Mouse (Mus musculus) gastrocnemius, postnatal 25 days (tissue): Measurements from ENCODE around the gene Nfib. TPM values are rescaled to one million over a fixed set of nuclear protein-coding genes. Genes with fewer than 3 reads are reported as not detected.
A peak's percentile ranks its signal among the peaks of the same experiment; 100 is the strongest.

Source experiments
- DNase-seq: peaks from one replicate; pipeline ENCODE4 v3.0.0; 2022
- long read RNA-seq, 2 experiments: library from polyadenylated mRNA; stranded (forward); transcript quantifications; one replicate each; pipeline ENCODE4 v2.0.0; 2021
- total RNA-seq, 2 experiments: library from RNA; stranded (reverse); gene quantifications; 1 replicate in 1 of 2; 2 replicates in 1 of 2; pipeline ENCODE4 v1.2.3; 2021

Nfib gene
- total RNA-seq = 10 to 100 TPM; 79.0 to 82.1 TPM
- long read RNA-seq, experiment 1, full-length matches to known transcripts = 21 of 66 reads
- long read RNA-seq, experiment 1, partial matches to known transcripts = 3 of 66 reads
- long read RNA-seq, experiment 1, other reads (novel, unspliced or antisense) = 42 of 66 reads
- long read RNA-seq, experiment 2, full-length matches to known transcripts = 38 of 82 reads
- long read RNA-seq, experiment 2, partial matches to known transcripts = 0 of 82 reads
- long read RNA-seq, experiment 2, other reads (novel, unspliced or antisense) = 44 of 82 reads

DNA sequence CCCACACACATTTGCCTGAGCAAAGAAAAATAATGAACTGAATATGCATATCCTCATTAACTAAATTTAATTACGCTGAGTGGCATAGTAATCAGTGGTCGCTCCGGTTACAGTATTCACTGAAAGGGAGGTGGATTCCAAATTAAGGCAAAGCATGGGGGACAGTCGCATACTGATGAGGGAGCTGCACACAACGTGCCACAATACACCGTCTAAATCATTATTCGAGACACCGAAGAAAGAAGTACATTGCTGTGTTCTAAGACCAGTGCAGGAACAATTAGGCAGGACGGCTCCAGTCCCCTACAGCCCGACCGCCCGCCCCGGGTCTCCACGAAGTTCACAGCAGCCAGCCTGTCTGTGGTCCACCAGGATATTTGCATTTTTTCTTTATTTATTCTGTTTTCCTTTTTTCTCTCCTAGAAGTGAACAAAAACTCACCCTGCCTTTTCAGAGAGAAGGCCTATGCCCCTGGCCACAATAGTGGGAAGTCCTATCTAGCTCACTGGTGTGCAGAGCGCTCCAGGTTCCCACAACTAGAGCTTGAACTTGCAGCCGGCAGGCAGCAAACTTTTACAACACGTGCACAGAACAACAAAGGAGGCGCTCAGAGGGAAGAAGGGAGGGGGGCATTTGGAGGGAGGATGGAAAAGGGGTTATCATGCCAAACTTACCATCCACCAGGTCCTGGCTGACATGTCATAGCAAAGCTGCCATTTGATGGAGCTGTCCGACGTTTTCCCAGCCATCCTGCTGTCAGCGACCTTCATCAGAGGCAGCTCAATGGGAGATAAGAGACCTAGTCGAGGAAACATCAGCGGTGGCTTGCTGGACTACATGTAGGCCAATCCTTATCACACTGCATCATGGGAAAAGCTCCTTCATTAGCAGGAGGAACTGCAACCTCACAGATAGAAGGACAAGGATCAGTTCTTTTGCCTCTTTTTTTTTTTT is at the start of gene Nfib:
Gene Nfib, minus strand, starts transcription at position 910 of the 954 bp plus-strand sequence.
- DNase-seq = no peak

DNA sequence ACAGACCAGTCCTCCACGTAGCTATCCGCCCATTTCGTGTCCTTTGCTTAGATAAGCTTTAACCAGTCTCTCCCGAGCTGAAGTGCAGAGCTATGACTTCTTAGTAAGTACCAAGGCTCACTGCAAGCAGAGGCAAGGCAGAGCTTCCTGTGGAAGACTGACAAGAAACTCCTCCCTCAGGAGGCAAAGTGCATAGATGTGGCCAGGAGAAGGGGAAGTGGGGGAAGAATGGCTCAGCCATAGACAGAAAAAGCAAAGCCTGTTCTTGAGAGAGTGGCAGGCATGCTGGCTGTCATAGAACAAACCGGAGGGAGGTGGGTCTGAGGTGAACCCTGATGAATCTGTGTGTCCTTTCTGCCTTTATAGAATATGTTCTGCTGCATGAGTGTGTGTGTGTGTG is 30.2 kb upstream of the Nfib start:
- no peak for DNase-seq

DNA sequence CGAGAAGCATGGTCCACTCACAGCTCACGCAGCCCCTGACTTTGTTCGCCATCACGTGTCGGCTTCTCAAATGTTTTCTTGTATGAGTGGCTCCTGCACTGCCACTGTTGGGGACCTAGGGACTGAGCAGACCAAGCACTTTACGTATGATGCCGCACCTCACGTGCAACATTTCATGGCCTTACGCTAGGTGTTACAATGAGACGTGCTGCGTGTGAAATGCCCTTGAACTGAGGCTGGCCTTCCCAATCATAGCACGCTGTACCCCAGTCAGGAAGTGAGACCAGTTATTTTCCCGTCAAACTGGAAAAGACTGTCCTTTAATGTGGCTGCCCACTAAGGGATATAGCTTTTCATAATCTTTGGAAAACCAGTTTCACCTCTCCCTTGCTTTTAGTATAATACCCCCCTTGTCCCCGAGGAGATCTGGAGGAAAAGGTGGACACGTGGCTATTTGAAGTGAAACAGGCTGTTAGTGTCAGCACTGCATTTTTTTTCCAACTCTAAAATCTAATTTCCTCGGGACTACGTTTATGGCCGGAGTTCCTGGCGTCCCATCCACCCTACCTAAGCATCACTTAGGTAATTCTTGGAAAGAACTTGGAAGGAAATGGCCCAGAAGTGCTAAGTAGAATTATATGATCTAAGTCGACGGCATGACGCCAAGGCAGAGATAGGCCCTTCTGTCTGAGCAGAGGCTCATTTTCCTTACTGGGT is 29.4 kb upstream of the Nfib start:
- DNase-seq = no peak

DNA sequence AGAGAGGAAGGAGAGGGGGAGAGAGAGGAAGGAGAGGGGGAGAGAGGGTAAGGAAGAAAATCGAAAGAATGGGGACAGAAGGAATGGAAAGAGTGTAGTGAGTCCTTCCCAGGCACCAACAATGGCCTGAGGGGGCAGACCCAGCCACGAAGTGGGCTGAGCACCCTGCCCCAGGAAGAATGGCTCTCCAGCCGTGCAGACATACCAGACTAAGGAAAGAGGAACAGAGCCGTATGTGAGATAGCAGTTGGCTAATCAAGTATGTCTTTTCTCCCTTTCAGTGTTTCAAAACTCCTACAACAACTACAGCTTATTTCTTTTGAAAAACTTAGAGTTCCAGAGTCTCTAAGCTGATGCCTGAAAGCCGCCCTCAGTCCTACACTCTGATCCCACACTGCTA is 28.8 kb upstream of the Nfib start:
- no peak for DNase-seq

DNA sequence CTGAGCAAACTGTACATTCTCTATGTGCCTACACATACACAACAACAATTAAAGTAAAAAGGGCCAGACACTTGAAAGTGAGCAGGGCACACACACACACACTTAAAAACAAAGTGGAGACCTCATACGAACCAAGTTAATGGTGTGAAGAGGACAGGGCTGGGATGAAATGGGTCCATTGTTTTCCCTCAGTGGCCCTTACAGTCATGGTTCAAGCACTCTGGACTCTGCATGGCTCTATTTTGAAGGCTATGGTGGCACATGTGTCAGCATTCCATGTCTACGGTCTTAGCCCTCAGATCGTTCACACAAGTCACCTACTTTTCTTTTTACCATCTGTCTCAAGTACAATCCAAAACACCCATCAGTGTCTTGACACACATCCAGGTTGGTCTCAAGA is 28.1 kb upstream of the Nfib start:
- no peak for DNase-seq

DNA sequence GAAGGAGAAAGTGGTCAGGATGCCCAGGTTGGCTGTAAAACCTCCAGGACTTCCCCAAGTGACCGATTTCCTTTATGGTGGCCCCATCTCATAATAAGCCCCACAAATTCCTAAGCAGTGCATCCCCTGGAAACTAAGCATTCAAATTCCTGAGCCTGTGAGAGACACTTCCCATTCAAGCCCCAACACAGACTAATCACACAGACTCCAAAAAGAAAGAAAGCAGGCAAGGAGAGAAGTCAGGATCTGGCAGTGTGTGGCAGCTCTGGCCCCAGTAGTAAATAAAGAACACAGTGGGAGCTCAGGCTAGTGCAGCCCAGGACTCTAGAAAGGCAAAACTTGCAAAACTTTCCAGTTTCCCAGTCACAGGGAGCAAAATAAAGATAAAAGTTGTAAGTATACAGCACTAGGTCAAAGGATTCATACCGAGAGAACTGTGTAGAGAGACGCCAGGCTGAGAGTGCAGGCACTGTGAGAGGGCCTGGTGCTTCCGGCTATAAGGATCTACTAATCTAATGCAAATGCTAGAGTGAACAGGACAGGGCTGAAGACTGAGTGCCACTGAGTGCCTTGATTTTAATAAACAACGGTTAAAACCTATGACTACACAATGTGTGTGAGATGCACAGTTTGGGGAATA is 24.8 kb upstream of the Nfib start:
- DNase-seq = no peak

DNA sequence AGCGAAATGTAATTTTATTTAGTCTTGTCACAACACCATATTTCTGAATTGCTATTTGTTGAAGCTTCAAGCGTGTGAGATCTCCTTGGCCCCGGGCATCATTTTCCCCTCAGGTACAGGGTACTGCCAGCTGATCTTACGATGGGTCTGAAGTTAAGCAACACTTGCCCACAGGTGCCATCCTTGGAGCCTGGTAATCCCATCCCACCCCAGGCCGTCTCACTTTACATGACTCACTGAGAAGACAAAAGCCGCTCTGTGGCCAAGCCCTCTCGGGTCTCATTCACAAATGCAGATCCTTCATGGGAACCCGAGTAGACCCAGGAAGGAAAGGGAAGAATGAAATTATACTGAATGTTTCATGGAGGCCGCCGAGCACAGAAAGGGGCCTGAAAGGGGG is 18.5 kb upstream of the Nfib start:
- no peak for DNase-seq

DNA sequence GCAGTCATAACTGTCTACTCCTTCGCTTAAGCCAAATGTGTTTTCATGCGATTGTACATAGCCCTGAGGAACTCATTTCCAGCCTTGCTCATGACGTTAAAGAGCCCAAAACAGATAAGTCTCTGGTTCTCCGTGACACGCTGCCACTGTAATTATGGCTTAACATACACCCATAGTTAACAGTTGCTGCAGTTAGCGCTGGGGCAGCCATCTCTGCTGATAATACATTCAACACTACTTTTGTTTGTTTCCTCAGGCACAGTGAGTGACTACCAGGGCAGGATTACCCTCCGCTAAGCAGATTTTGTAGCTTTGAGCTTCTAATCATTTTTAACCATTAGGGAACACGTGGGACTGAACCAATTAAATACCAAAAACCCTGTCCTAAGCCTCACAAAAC is 17.5 kb upstream of the Nfib start:
- no peak for DNase-seq

DNA sequence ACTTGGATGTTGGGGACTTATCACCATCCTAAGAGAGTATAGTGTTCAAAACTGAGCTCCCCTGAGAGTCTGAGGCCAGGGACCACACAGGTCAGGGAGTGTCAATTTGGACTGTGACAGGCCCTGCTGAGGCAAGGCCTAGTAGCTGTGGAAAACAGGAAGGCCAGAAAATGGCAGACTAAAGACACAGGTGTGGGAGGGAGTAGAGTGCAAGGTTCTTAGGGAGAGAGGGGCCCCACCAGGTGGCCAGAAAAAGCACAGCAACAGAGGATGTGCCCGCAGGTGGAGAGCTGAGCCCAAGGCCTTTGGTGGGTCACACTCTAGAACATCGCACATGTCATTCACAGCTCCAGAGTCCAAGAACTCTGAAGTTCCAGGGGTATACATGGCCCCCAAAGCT is 10.3 kb upstream of the Nfib start:
- no peak for DNase-seq

DNA sequence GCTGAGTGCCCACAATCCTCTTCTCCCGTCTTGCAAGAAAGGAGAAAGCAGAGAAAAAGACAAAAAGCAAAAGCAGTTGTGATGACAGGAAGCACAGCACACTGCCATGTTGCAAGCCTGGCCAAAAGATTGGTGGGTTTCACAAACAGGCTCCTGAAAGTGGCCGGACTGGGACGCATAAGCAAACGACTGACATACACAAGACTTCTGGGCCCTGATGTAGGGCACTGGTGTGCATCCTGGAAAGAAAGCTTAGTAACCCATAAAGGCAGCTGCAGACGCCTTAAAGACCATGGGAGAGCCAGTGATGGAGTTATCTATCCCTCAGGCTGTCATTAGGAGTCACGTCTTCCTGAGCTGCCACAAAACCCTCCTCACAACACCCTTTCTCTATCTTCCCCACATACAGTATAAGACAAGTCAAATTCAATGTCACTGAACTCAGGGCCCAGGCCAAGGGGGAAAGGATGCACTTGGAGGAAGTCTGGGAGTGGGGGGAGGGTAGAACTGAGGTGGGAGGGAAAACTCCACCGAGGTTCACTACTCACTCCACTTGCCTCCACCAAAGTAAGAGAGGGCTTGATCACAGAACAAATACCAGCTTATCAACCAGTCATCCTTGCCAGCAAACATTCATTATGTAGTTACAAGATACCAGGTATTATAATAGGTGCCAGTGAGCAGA is 6.2 kb upstream of the Nfib start:
- DNase-seq = no peak

DNA sequence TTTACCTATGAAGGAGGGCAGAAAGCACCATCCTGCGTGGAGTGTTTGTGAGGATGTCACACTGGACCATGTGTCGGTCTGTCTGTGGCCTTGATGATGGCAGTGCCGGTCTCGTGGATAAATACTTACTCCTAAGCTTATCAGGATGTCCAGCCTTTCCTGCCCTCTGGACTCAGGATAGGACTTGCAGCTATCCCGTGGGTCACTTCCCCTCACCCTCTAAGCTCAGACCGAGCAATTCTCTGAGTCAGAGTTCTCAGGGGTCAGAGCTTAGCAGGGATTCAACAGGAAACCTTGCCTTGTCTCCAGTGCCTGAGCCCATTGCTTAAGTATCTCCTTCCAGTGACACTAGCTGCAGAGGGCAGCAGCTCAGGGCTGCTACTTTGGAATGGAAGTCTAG is 4.1 kb upstream of the Nfib start:
- no peak for DNase-seq

DNA sequence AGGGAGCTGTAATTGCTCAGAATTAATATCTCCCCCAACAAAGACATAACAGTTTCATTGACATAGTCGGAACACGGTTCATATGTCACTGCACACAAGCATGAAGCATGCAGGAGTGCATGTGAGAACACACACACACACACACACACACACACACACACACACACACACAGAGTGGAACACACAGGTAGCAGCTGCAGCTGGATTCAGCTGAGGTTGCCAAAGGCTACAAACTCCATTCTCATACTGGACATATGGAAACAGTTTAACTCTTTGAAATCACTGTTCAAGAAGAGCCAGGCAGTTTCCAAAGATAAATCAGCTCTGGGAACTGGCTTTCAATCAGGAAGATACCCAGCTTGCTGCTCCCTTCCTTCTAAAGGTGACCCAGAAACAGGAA is 462 bp upstream of the Nfib start:
- no peak for DNase-seq

DNA sequence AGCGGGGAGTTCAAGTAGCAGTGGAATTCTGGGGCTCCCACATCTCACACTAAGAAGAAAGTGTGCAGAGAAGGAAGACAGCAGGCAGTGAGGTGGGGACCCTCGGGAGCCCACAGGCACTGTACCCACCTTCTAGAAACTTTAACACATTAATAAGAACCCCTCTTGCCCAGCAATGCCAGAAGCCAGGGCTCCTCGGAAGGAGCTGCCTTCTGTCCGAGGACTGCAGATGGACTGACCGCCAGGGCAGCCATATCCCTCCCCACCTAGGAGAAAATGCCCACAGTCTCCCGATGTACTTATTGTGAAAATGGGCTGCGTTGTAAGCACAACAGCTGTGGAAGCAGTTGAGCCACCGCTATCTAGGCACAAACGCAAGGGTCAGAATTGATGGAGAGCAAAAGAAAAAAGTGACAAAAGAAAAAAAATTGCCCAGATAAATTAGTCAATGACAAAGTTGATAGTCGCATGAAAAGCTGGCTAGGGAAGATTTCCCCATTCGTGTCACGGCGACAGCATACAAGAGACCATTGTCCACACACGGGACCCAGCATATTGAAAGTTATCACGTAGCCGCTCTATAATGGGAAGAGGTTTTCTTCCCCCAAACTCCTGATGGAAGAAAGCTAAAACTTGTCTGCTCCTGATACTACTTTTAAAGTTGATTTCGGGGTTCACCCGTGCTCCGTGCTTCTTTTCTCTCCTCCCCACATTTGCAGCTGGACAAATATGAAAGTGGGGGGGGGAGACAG is 1.3 kb downstream of the Nfib start:
- no peak for DNase-seq

DNA sequence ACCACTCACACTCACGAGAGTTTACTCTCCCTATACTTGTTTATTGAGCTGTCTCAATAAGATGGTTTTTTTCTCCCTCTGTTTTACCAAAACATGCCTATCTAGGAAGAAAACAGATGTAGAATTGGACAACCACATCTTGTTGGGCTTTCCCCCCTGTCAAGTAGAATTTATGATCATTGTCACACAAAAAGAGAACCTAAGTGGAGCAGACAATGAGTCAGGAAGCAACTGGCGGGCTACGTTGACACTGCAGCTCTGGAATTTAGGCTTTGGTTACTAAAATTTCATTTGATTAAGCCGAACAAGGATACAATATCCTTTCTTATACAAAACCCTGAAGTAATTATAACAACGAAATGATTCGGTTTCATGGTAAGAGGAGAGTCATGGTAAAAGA is 2.7 kb downstream of the Nfib start:
- DNase-seq = no peak

DNA sequence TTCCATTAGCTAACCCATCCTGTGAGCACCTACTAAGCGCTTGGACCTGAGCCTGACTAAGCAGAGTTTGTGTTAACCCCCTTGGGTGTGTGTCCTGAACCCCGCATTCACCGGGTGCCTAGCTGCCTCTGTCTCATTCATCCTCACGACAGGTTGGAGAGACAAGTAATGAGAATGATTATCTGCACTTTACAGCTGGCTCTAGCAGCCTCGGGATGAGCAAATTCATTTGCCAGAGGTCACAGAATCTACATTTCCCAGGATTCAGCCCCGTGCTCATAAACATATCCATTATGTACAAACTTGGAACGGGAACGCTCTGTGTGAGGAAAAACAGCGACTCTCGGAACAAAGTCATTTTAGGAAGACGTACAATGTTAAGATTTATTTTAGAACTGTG is 6.0 kb downstream of the Nfib start:
- no peak for DNase-seq

DNA sequence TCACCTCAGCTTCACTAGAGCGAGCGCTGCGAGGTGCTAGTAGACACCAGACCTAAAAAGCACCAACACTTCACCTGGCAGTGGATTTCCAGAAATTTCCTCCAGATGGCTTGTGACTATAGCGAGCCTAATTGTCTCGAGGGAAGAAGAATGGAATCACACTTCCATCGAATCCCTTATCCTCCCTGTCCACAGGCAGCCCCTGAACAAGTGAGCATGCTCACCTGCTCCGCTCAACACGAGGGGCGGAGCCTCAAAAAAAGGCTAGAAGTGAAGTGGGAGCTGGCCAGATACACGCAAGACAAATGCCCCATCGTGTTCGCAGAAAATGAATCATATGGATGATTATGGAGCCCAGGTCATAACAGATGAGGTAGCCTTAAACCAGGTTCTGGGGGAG is 6.9 kb downstream of the Nfib start:
- no peak for DNase-seq

DNA sequence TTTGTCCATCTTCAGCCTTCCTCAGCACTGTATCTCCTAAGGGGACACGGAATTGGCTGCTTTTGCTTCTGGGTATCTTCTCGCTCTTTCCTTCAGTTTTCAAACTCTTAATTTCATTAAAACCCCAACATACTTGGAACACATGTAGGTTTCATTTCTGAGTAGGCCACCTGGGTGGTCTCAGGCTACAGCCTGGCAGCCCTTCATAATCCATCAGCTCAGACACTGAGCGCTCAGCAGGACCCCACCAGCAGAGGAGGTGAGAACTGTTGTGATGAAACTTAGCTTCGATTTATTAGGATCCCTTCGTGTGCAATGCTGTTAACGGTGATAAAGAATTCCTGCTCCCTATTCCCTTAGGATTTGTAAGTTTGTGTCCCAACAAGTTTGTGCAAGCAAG is 8.4 kb downstream of the Nfib start:
- DNase-seq = no peak

DNA sequence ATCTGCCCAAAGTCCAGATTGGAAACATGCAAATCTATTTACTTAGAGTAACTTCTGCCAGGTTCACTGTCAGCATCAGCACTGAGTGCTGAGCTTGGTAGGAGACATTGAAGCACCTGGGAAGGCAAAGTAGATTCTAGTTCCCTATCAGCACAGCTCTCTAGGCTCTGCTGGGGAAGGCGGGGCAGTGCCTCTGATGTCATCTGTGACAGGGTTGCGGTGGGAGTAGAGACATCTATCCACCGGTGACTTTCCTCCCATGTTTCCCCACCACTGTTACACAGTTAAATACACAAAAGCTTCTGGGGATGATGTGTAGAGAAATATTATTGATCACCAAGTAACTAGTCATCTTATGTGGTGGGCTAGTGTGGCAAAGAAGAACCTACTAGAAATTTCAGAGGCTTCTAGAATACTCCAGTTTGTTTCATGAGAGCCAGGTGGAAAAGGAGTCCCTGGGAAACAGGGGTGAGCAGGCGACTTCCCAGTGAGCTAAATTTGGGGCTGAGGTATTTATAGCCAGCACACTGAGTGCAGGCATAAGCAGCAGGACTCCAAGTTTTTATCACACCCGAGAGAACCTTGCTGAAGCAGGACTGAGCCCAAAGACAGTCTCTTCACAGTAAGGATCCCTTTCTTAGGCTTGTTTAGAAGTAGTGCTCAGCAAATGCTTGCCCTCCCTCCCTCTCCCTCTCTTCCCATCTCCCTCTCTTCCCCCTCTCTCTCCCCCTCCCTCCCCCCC is 9.6 kb downstream of the Nfib start:
- DNase-seq = peak; percentile 60

DNA sequence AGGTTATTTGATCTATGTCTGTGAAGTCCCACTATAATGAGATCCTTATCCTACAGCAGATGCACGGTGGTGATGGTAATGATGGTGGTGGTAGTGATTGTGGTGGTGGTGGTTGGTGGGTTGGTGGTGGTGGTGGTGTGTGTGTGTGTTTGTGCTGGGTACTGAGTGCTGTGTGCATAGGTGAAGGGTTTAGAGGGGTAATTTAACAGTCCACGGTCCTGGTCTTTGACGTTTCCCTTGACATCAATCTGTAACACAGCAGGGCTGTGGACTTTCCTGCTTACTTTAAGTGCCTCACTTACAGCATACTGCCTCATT is 13.6 kb downstream of the Nfib start:
- DNase-seq = no peak
